Mouse (Mus musculus) thymus, adult 2 months (tissue): Measurements from ENCODE around the gene Aqp11. TPM values are rescaled to one million over a fixed set of nuclear protein-coding genes. Genes with fewer than 3 reads are reported as not detected.

Source experiments
- DNase-seq: peaks from one replicate; pipeline ENCODE4 v3.0.0; 2021
- H3K27ac ChIP-seq: fragments of 200-500 bp; 2 replicates; pipeline ENCODE4 v1.5.1; 2012; ENCODE audit warnings: low read length, control low read depth; ENCODE audit not compliant: control insufficient read depth, insufficient read depth
- H3K27me3 ChIP-seq: fragments of 200-500 bp; 2 replicates; pipeline ENCODE4 v1.6.1; 2012; ENCODE audit warnings: mild to moderate bottlenecking, low read length, moderate library complexity, mixed read lengths; ENCODE audit not compliant: control insufficient read depth, insufficient read depth
- H3K36me3 ChIP-seq: fragments of 200-500 bp; 2 replicates; pipeline ENCODE4 v1.6.1; 2012; ENCODE audit warnings: mild to moderate bottlenecking, low read length, moderate library complexity; ENCODE audit not compliant: control insufficient read depth, insufficient read depth
- H3K4me1 ChIP-seq: fragments of 200-500 bp; replicated peaks from 2 replicates; pipeline ENCODE4 v1.6.1; 2012; ENCODE audit warnings: low read length; ENCODE audit not compliant: control insufficient read depth, insufficient read depth
- H3K4me3 ChIP-seq: fragments of 200-500 bp; 2 replicates; pipeline ENCODE4 v1.5.1; 2012; ENCODE audit warnings: mild to moderate bottlenecking, low read length, control low read depth, moderate library complexity; ENCODE audit not compliant: control insufficient read depth, insufficient read depth
- CTCF ChIP-seq: fragments of 200-500 bp; IDR thresholded peaks from 2 replicates; pipeline ENCODE4 v1.5.1; 2012; ENCODE audit warnings: mild to moderate bottlenecking, control low read depth, low read length, moderate library complexity, borderline replicate concordance; ENCODE audit not compliant: control insufficient read depth, poor library complexity, insufficient read depth; ENCODE audit errors: extremely low read depth
- POLR2A ChIP-seq: fragments of 200-500 bp; IDR thresholded peaks from 2 replicates; pipeline ENCODE4 v1.6.1; 2012; ENCODE audit warnings: mild to moderate bottlenecking, low read length, control low read depth, moderate library complexity; ENCODE audit not compliant: control insufficient read depth, poor library complexity, insufficient read depth; ENCODE audit errors: extremely low read depth
- WGBS: fragments of 180-500 bp; shearing (Covaris S2); methylation state at CpG from one replicate; pipeline ENCODE4 v1.1.7; 2018; 5-methylcytosine and 5-hydroxymethylcytosine counted together
- polyA plus RNA-seq: library from polyadenylated mRNA; depleted of rRNA; stranded (reverse); fragments of >200 nt; gene quantifications from 2 replicates; pipeline ENCODE4 v1.2.3, GENCODE M21; 2012; rRNA removed

Gene Aqp11
- polyA plus RNA-seq, 1 experiment: 395 TPM

GRCm38 (mm10) chr7:97695441-97695840 is 42.6 kb downstream of the Aqp11 start:
- Histone ChIP-seq H3K27ac (no peak overlapping the region), H3K4me1 (peaks cover 6% of the 10 kb centered on the region), H3K4me3 (no peak overlapping the region), H3K27me3 (no peaks in the 10 kb centered on the region), H3K36me3 (peaks cover 6% of the 10 kb centered on the region; the same call in 1 of the 2 replicates)
- DNase-seq: no peak
- WGBS: 100% methylated on average over 1 of the region's 1 CpGs
- TF ChIP-seq CTCF (no peak), POLR2A (no peak)

GRCm38 (mm10) chr7:97687831-97688230 is 50.3 kb downstream of the Aqp11 start:
- no peak for DNase-seq
- WGBS: 79% methylated on average over 2 of the region's 2 CpGs
- H3K27ac ChIP-seq: no peak overlapping the region
- no peak overlapping the region for H3K4me3 ChIP-seq
- no peaks in the 10 kb centered on the region for H3K4me1 ChIP-seq
- no peaks in the 10 kb centered on the region for H3K27me3 ChIP-seq
- H3K36me3 ChIP-seq: peaks cover 32% of the 10 kb centered on the region
- no peak for TF ChIP-seq CTCF
- TF ChIP-seq POLR2A: no peak

GRCm38 (mm10) chr7:97679239-97679638 is 58.9 kb downstream of the Aqp11 start:
- 23% methylated on average over 1 of the region's 1 CpGs for WGBS
- Histone ChIP-seq H3K4me1 (no peaks in the 10 kb centered on the region), H3K27me3 (no peaks in the 10 kb centered on the region), H3K27ac (no peak overlapping the region), H3K4me3 (no peak overlapping the region), H3K36me3 (peaks cover 60% of the 10 kb centered on the region)
- TF ChIP-seq CTCF: no peak
- TF ChIP-seq POLR2A: no peak
- no peak for DNase-seq

Other genes with a start within 250 kb of the Aqp11 start
- 17.8 and 20.0 TPM in 2 replicates for gene Aamdc, start 158.8 kb downstream of the Aqp11 start, polyA plus RNA-seq
- 4.6 and 5.8 TPM in 2 replicates for gene Rsf1, start 158.4 kb downstream of the Aqp11 start, polyA plus RNA-seq
- gene Clns1a, start 41.7 kb downstream of the Aqp11 start, polyA plus RNA-seq: 60.8 and 63.3 TPM in 2 replicates
- gene Pak1, start 50.3 kb upstream of the Aqp11 start, polyA plus RNA-seq: 11.4 and 11.8 TPM in 2 replicates
- not detected in 2 replicates for gene Gdpd4, start 181.7 kb upstream of the Aqp11 start, polyA plus RNA-seq